Mouse (Mus musculus): ENCODE measurements around the gene Tmem121b. TPM values are rescaled to one million over a fixed set of nuclear protein-coding genes. Genes with fewer than 3 reads are reported as not detected.

The Tmem121b gene
- polyA plus RNA-seq, 1 experiment from 2014 or later = 0.27 TPM

DNA sequence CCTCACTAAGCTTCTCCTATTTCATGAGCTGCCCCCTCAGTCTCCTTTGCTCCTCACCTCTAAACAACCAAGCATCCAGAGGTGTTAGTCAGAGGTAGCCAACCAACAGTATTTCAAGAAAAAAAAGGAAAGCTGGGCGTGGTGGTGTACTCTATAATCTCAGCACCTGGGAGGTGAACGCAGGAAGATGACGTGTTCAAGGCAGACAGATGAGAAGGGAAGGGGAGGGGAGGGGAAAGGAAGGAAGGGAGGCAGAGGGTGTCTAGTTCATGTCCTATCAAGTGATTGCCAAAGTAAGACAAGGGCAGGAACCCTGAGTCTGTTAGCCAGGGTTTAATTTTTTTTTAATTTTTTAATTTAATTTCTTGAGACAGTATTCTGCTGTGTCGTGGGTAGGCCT, 15.0 kb upstream of the Tmem121b start:
- 78% methylated on average over 4 of the region's 4 CpGs for WGBS
- H3K4me2 ChIP-seq (ENCODE audit: low read length) = no peak overlapping the region
- H3K9ac ChIP-seq (ENCODE audit: low read length) = no peak overlapping the region

DNA sequence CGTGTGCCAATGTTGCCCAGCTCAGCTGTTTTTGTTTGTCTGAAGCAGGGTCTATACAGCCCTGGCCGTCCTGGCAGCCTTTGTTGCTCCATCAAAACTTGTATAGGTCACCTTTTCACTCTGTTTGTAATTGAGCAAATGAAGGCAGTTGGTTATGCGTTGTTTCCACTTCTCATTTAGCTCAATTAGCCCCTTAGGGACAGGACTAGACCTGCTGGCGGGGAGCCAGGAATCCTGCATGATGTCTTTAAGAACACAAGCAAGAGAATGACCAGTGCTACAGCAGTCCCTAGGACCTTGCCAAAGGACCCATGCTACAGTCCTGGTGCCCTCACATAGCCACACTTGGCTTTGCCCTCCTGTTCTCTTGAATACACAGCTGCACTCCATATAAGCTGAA, 11.9 kb upstream of the Tmem121b start:
- H3K27ac ChIP-seq (ENCODE audit: low read depth) = no peak overlapping the region
- no peak overlapping the region for H3K9ac ChIP-seq (ENCODE audit: low read length)
- H3K4me2 ChIP-seq (ENCODE audit: low read length) = no peak overlapping the region
- peaks cover 2% of the 10 kb centered on the region; the same call in 1 of the 2 replicates for H3K9me3 ChIP-seq (ENCODE audit: control insufficient read depth, low read length)
- no peak for DNase-seq (ENCODE audit: low spot score)
- H3K27me3 ChIP-seq (replicated peaks; ENCODE audit: control insufficient read depth, insufficient read depth, low read length) = no peaks in the 10 kb centered on the region
- H3K4me3 ChIP-seq (ENCODE audit: low read depth, low read length) = no peak overlapping the region
- no peak for ATAC-seq (replicated peaks; ENCODE audit: low FRiP score, low TSS enrichment, low read depth)
- peaks cover 10% of the 10 kb centered on the region; the same call in 1 of the 2 replicates for H3K36me3 ChIP-seq (ENCODE audit: control insufficient read depth, insufficient read depth, low read length)
- 77% methylated on average over 4 of the region's 4 CpGs for WGBS
- H3K4me1 ChIP-seq (replicated peaks; ENCODE audit: control insufficient read depth, insufficient read depth, low read length) = no peaks in the 10 kb centered on the region

More for the DNA sequence above, 15.0 kb upstream of the Tmem121b start:
- ATAC-seq (replicated peaks; ENCODE audit: low FRiP score, low TSS enrichment, low read depth) = no peak
- no peak overlapping the region for H3K4me3 ChIP-seq (ENCODE audit: low read depth, low read length)
- H3K36me3 ChIP-seq (ENCODE audit: control insufficient read depth, insufficient read depth, low read length) = peaks cover 23% of the 10 kb centered on the region
- no peaks in the 10 kb centered on the region for H3K27me3 ChIP-seq (replicated peaks; ENCODE audit: control insufficient read depth, insufficient read depth, low read length)
- DNase-seq (ENCODE audit: low spot score) = no peak
- H3K4me1 ChIP-seq (replicated peaks; ENCODE audit: control insufficient read depth, insufficient read depth, low read length) = no peaks in the 10 kb centered on the region
- H3K9me3 ChIP-seq (ENCODE audit: control insufficient read depth, low read length) = no peaks in the 10 kb centered on the region
- no peak overlapping the region for H3K27ac ChIP-seq (ENCODE audit: low read depth)

DNA sequence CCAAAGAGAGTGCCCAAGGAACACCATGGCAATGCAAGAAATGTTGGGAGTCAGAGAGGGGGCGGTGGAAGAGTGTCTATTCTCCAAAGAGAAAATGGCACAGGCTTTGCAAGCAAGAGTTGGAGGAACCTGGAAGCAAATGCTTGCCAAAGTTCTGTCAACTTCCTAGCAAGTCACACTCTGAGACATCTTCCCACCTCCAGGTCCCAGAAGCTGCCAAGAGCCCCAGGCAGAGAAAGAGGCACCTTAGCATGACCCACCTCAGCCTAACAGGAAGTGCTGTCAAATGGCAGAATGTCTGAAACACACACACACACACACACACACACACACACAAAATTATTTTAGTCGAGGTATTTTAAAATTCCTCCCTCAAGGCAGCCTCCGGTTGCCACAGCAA, 10.4 kb upstream of the Tmem121b start:
- ATAC-seq (replicated peaks; ENCODE audit: low FRiP score, low TSS enrichment, low read depth) (no peak), DNase-seq (ENCODE audit: low spot score) (no peak)
- Histone ChIP-seq H3K4me1 (replicated peaks; ENCODE audit: control insufficient read depth, insufficient read depth, low read length) (no peaks in the 10 kb centered on the region), H3K27ac (ENCODE audit: low read depth) (no peak overlapping the region), H3K9me3 (ENCODE audit: control insufficient read depth, low read length) (peaks cover 5% of the 10 kb centered on the region; the same call in 1 of the 2 replicates), H3K27me3 (replicated peaks; ENCODE audit: control insufficient read depth, insufficient read depth, low read length) (no peaks in the 10 kb centered on the region), H3K4me2 (ENCODE audit: low read length) (no peak overlapping the region), H3K4me3 (ENCODE audit: low read depth, low read length) (no peak overlapping the region), H3K9ac (ENCODE audit: low read length) (no peak overlapping the region), H3K36me3 (ENCODE audit: control insufficient read depth, insufficient read depth, low read length) (no peaks in the 10 kb centered on the region)
- 62% methylated on average over 3 of the region's 3 CpGs for WGBS

DNA sequence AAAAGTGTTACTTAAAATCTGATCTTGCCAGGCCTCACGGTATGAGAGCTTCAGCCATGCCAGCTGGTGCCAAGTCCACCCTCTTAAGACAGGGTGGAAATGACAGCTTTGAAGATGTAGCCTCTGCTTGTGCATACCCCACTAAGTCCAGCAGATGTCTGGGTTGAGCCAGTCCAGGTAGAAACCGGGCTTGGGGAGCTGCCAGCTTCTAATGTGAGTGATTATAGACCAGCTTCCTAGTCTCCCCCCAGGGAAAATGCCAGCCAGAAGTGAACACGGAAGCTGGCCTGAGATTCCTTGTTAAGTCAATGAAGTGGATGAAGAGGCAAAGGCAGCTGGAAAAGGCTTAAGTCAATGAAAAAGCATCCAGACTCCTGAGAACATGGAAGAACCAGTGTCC, 2.9 kb upstream of the Tmem121b start:
- Histone ChIP-seq H3K4me3 (ENCODE audit: low read depth, low read length) (no peak overlapping the region), H3K4me2 (ENCODE audit: low read length) (no peak overlapping the region), H3K27me3 (replicated peaks; ENCODE audit: control insufficient read depth, insufficient read depth, low read length) (peaks cover 22% of the 10 kb centered on the region), H3K27ac (ENCODE audit: low read depth) (no peak overlapping the region), H3K36me3 (ENCODE audit: control insufficient read depth, insufficient read depth, low read length) (no peaks in the 10 kb centered on the region), H3K4me1 (replicated peaks; ENCODE audit: control insufficient read depth, insufficient read depth, low read length) (peaks cover 10% of the 10 kb centered on the region; the same call in 1 of the 2 replicates), H3K9ac (ENCODE audit: low read length) (no peak overlapping the region), H3K9me3 (ENCODE audit: control insufficient read depth, low read length) (peaks cover 5% of the 10 kb centered on the region; the same call in 1 of the 2 replicates)
- WGBS = 58% methylated on average over 3 of the region's 3 CpGs
- DNase-seq (ENCODE audit: low spot score) = no peak
- ATAC-seq (replicated peaks; ENCODE audit: low FRiP score, low TSS enrichment, low read depth) = no peak

DNA sequence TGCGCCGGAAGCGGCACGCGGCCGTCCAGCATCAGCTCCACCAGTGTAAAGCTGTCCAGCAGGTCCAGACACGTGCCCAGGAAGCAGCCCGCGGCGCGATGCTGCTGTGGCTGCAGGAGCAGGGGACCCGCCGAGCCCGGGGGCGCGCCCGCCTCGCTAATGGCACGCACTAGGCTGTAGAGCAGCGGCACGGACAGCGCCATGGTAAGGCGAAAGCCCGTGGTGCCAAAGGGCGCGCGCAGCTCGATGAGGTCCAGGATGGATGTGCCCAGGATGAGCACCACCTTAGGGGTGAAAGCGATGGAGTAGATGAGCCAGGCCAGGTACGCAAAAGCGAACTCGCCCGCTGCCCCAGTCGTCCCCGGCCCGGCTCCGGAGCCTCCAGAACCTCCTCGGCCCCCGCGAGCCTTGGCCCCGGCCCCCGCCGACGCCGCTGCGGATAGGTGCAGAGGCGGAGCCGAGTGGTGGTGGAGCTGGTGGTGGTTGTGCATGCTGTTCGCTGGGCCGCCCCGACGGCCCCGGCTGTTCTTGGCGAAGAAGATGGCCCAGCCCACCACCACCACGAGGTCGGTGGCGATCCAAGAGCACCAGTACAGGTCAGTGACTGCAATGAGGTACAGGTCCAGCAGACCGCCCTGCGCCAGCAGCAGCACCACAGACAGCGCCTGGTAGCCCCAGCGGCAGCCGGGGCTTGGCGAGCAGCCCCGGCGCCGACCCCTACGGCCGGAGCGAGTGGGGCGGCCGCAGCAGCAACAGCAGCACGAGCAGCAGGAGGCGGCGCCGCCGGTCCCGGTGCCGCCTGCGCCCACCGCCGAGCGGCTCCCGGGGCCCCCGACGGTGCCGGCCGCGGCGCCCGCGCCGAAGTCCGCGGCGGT, 871 bp downstream of the Tmem121b start:
- H3K4me1 ChIP-seq (replicated peaks; ENCODE audit: control insufficient read depth, insufficient read depth, low read length) = peaks cover 10% of the 10 kb centered on the region; the same call in 1 of the 2 replicates
- peak overlapping the region; percentile 30; the same call in 1 of the 2 replicates for H3K9ac ChIP-seq (ENCODE audit: low read length)

DNA sequence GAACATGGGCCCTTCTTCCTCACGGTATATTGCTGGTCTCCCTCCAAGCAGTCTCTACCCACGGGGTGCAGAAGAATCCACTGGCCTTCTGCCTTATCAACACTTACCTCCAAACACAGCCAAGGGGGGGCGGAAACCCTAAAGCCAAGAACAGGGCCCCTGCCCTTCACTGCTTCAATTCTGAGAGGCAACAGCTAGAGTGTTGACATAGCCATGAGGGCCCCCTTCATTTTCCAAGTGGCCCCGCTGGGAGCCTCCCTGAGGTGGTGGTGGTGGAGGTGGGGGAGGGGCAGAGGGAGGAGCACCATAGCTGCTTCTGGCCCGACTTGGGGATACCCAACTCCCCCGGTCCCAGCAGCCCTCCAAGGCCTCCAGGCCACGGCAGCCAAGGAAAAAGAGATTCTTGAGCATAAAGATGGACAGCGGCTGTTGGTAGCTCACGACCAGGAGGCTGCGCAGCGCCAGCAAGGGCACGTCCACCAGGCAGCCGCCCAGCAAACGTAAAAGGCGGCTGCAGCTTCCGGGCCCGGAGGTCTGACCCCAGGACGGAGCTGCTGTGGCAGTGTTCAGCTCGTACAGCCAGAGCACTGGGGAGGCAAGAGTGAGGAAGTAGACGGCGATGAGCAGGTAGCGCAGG, 1.6 kb downstream of the Tmem121b start:
- H3K36me3 ChIP-seq (ENCODE audit: control insufficient read depth, insufficient read depth, low read length) = no peaks in the 10 kb centered on the region
- WGBS = 13% methylated on average over 22 of the region's 22 CpGs
- H3K4me3 ChIP-seq (ENCODE audit: low read depth, low read length) = peak overlapping the region; percentile 60
- DNase-seq (ENCODE audit: low spot score) (peak; percentile 55), ATAC-seq (replicated peaks; ENCODE audit: low FRiP score, low TSS enrichment, low read depth) (no peak)
- no peaks in the 10 kb centered on the region for H3K9me3 ChIP-seq (ENCODE audit: control insufficient read depth, low read length)
- peaks cover 26% of the 10 kb centered on the region for H3K27me3 ChIP-seq (replicated peaks; ENCODE audit: control insufficient read depth, insufficient read depth, low read length)
- no peak overlapping the region for H3K9ac ChIP-seq (ENCODE audit: low read length)
- H3K4me1 ChIP-seq (replicated peaks; ENCODE audit: control insufficient read depth, insufficient read depth, low read length) = peaks cover 10% of the 10 kb centered on the region; the same call in 1 of the 2 replicates
- no peak overlapping the region for H3K27ac ChIP-seq (ENCODE audit: low read depth)
- H3K4me2 ChIP-seq (ENCODE audit: low read length) = peak overlapping the region; percentile 88

More for the DNA sequence above, 871 bp downstream of the Tmem121b start:
- under 1% methylated on average over 78 of the region's 95 CpGs for WGBS
- Histone ChIP-seq H3K36me3 (ENCODE audit: control insufficient read depth, insufficient read depth, low read length) (no peaks in the 10 kb centered on the region), H3K4me3 (ENCODE audit: low read depth, low read length) (peak overlapping the region; percentile 60), H3K27me3 (replicated peaks; ENCODE audit: control insufficient read depth, insufficient read depth, low read length) (peaks cover 26% of the 10 kb centered on the region), H3K27ac (ENCODE audit: low read depth) (no peak overlapping the region), H3K4me2 (ENCODE audit: low read length) (peak overlapping the region; percentile 88), H3K9me3 (ENCODE audit: control insufficient read depth, low read length) (no peaks in the 10 kb centered on the region)
- ATAC-seq (replicated peaks; ENCODE audit: low FRiP score, low TSS enrichment, low read depth) = peak; percentile 30
- peak; percentile 73 for DNase-seq (ENCODE audit: low spot score)

DNA sequence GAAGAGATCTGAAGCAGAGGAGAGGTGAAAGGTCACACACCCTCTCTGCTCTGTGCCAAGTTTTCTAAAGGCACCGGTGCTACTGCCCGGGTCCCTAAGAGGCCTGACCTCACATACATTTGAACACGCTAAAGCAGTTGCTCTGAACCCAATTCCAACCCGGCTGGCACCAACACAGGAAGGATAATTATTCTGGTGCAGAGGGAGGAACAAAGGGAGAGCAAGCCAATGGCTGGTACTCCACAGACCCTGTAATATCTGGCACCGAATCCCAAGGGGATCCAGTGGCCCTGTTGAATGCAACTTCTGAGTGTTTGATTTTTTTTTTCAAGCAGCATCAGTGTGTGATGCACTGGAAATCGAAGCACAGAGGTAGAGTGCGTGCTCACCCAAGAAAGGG, 2.5 kb downstream of the Tmem121b start:
- H3K9me3 ChIP-seq (ENCODE audit: control insufficient read depth, low read length) = no peaks in the 10 kb centered on the region
- H3K27ac ChIP-seq (ENCODE audit: low read depth) = no peak overlapping the region
- H3K36me3 ChIP-seq (ENCODE audit: control insufficient read depth, insufficient read depth, low read length) = no peaks in the 10 kb centered on the region
- ATAC-seq (replicated peaks; ENCODE audit: low FRiP score, low TSS enrichment, low read depth) (no peak), DNase-seq (ENCODE audit: low spot score) (no peak)
- H3K4me2 ChIP-seq (ENCODE audit: low read length) = no peak overlapping the region
- peaks cover 26% of the 10 kb centered on the region for H3K27me3 ChIP-seq (replicated peaks; ENCODE audit: control insufficient read depth, insufficient read depth, low read length)
- WGBS = 63% methylated on average over 7 of the region's 7 CpGs
- no peak overlapping the region for H3K4me3 ChIP-seq (ENCODE audit: low read depth, low read length)
- peaks cover 10% of the 10 kb centered on the region; the same call in 1 of the 2 replicates for H3K4me1 ChIP-seq (replicated peaks; ENCODE audit: control insufficient read depth, insufficient read depth, low read length)
- H3K9ac ChIP-seq (ENCODE audit: low read length) = no peak overlapping the region

DNA sequence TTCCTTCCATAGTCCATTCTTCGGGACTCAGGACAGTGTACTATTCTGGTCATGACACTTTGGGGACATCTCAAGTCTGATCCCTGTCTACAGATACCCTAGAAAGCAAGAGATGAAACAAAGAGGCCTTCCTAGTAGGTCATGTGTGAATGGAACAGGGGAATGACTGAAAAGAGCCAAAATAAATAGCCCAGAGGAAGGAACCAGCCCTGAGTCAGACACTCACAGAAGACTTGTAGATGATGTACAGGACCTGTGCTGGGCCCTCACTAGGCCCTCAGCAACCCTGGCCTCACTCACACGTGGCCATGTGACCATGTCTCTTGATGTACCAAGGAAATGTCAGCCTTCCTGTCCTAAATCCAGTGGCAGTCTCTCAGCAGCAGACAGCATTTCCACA, 4.1 kb downstream of the Tmem121b start:
- Histone ChIP-seq H3K36me3 (ENCODE audit: control insufficient read depth, insufficient read depth, low read length) (no peaks in the 10 kb centered on the region), H3K4me3 (ENCODE audit: low read depth, low read length) (no peak overlapping the region), H3K27me3 (replicated peaks; ENCODE audit: control insufficient read depth, insufficient read depth, low read length) (peaks cover 26% of the 10 kb centered on the region), H3K27ac (ENCODE audit: low read depth) (no peak overlapping the region), H3K9ac (ENCODE audit: low read length) (no peak overlapping the region), H3K4me1 (replicated peaks; ENCODE audit: control insufficient read depth, insufficient read depth, low read length) (peaks cover 10% of the 10 kb centered on the region; the same call in 1 of the 2 replicates), H3K4me2 (ENCODE audit: low read length) (no peak overlapping the region), H3K9me3 (ENCODE audit: control insufficient read depth, low read length) (no peaks in the 10 kb centered on the region)
- DNase-seq (ENCODE audit: low spot score) = no peak
- WGBS = 57% methylated on average over 2 of the region's 2 CpGs
- ATAC-seq (replicated peaks; ENCODE audit: low FRiP score, low TSS enrichment, low read depth) = no peak

Data from intestine, embryonic 14.5 days (tissue).